Mouse (Mus musculus) lung, adult 2 months (tissue): Measurements from ENCODE around the gene Inppl1.

Experiments
- CTCF ChIP-seq: fragments of 200-500 bp; IDR thresholded peaks from 2 replicates; pipeline ENCODE4 v1.5.1; 2011; ENCODE audit warnings: mild to moderate bottlenecking, low read length, control low read depth; ENCODE audit not compliant: insufficient read depth
- POLR2A ChIP-seq: fragments of 200-500 bp; IDR thresholded peaks from 2 replicates; pipeline ENCODE4 v1.6.1; 2011; ENCODE audit warnings: low read depth, mild to moderate bottlenecking, control low read depth, low read length, borderline replicate concordance; ENCODE audit errors: extremely low read depth

DNA sequence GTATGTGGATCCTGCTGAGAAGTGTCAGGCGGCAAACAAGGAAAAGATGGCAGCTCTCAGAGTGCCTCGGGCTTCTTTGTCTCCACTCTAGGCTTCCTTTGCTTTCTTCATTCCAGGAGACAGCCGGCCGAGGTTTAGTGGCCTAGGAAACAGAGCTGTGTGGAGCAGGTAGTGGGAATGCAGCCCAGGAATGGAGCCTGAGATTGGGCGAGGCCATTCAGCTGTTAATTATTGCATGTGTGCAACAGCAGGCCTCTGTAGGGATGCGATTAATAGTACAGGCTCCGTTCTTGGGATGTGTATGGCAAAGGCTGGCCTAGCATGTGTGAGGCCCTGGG is 31.1 kb upstream of the Inppl1 start:
- TF ChIP-seq CTCF (no peak), POLR2A (no peak)
